Mouse (Mus musculus) lung, embryonic 14.5 days (tissue): Measurements from ENCODE around the gene Klk12. TPM values are rescaled to one million over a fixed set of nuclear protein-coding genes. Genes with fewer than 3 reads are reported as not detected.

ENCODE experiments used
- ATAC-seq: fragments of 200-750 bp; cut with Nextera tagmentation; 2 replicates; pipeline ENCODE4 v1.8.0; 2017; ENCODE audit warnings: mild to moderate bottlenecking, moderate TSS enrichment, moderate library complexity; ENCODE audit not compliant: insufficient read depth
- DNase-seq: peaks from one replicate; pipeline ENCODE4 v3.0.0-alpha.2; 2015
- H3K27ac ChIP-seq: fragments of 300-500 bp; sonication (generic); 2 replicates; pipeline ENCODE4 v1.5.1; 2014; ENCODE audit warnings: low read depth, mild to moderate bottlenecking, moderate library complexity
- H3K27me3 ChIP-seq: fragments of 300-500 bp; sonication (generic); 2 replicates; pipeline ENCODE4 v1.6.1; 2014; ENCODE audit warnings: low read length, control low read depth; ENCODE audit not compliant: insufficient read depth
- H3K36me3 ChIP-seq: fragments of 300-500 bp; sonication (generic); 2 replicates; pipeline ENCODE4 v1.6.1; 2014; ENCODE audit warnings: control low read depth; ENCODE audit not compliant: insufficient read depth
- H3K4me1 ChIP-seq: fragments of 300-500 bp; sonication (generic); 2 replicates; pipeline ENCODE4 v1.6.1; 2014; ENCODE audit warnings: antibody characterized with exemption, control low read depth; ENCODE audit not compliant: insufficient read depth
- H3K4me2 ChIP-seq: fragments of 300-500 bp; sonication (generic); 2 replicates; pipeline ENCODE4 v1.6.1; 2014; ENCODE audit warnings: mild to moderate bottlenecking
- H3K4me3 ChIP-seq: fragments of 300-500 bp; sonication (generic); 2 replicates; pipeline ENCODE4 v1.5.1; 2014; ENCODE audit warnings: low read depth, low read length
- H3K9ac ChIP-seq: fragments of 300-500 bp; sonication (generic); 2 replicates; pipeline ENCODE4 v1.6.1; 2014
- H3K9me3 ChIP-seq: fragments of 300-500 bp; sonication (generic); 2 replicates; pipeline ENCODE4 v1.6.1; 2016; ENCODE audit warnings: low read depth, low read length, control low read depth
- CTCF ChIP-seq: IDR thresholded peaks from 2 replicates; pipeline ENCODE4 v1.5.1; 2016; ENCODE audit warnings: antibody characterized with exemption, low read depth
- WGBS: fragments of 180-500 bp; shearing (Covaris S2); extraction: QIAGEN DNeasy Blood & Tissue Kit; methylation state at CpG from one replicate; pipeline ENCODE4 v1.1.7; 2014; 5-methylcytosine and 5-hydroxymethylcytosine counted together
- polyA plus RNA-seq: library from polyadenylated mRNA; unstranded; fragments of >200 nt; fragmentation: Nextera tagmentation; extraction: Ambion mirVana; gene quantifications from 2 replicates; pipeline ENCODE4 v1.2.1, GENCODE M21; 2014

Klk12 gene
- polyA plus RNA-seq, 1 experiment from 2014 or later: not detected

- Histone ChIP-seq H3K27me3 (no peaks in the 10 kb centered on the region), H3K4me3 (no peak overlapping the region), H3K9me3 (no peaks in the 10 kb centered on the region), H3K4me2 (no peak overlapping the region), H3K4me1 (no peaks in the 10 kb centered on the region), H3K27ac (no peak overlapping the region), H3K9ac (no peak overlapping the region), H3K36me3 (no peaks in the 10 kb centered on the region)
- no peak for TF ChIP-seq CTCF
- ATAC-seq (no peak), DNase-seq (no peak)
- 80% methylated on average over 7 of the region's 7 CpGs for WGBS
These were observed 52.9 kb downstream of the Klk12 start for GRCm38 (mm10) chr7:43821581-43821980.

Other genes with a start within 250 kb of the Klk12 start
- 1.8 and 2.0 TPM in 2 replicates for gene Cd33, start 224.5 kb upstream of the Klk12 start, polyA plus RNA-seq
- gene Zfp658, start 206.6 kb upstream of the Klk12 start, polyA plus RNA-seq: 4.9 and 5.3 TPM in 2 replicates
- 14.6 and 15.1 TPM in 2 replicates for gene Zfp719, start 189.3 kb upstream of the Klk12 start, polyA plus RNA-seq
- gene Zfp819, start 161.7 kb upstream of the Klk12 start, polyA plus RNA-seq: 0.23 and 0.33 TPM in 2 replicates
- not detected in 2 replicates for gene Ceacam18, start 134.2 kb upstream of the Klk12 start, polyA plus RNA-seq
- 0.62 and 1.1 TPM in 2 replicates for gene Siglece, start 108.7 kb upstream of the Klk12 start, polyA plus RNA-seq
- gene Ctu1, start 96.9 kb upstream of the Klk12 start, polyA plus RNA-seq: 10.8 TPM in 2 replicates
- not detected in 2 replicates for gene Klk14, start 78.5 kb upstream of the Klk12 start, polyA plus RNA-seq
- gene Klk13, start 56.3 kb upstream of the Klk12 start, polyA plus RNA-seq: 1.3 and 1.7 TPM in 2 replicates
- gene Klk11, start 5.7 kb downstream of the Klk12 start, polyA plus RNA-seq: not detected in 2 replicates
- 0.70 and 0.81 TPM in 2 replicates for gene Klk10, start 12.1 kb downstream of the Klk12 start, polyA plus RNA-seq
- 0.20 TPM in 1 of 2 replicates, not detected in the other for gene Klk9, start 23.0 kb downstream of the Klk12 start, polyA plus RNA-seq
- 21.0 and 26.2 TPM in 2 replicates for gene Klk8, start 28.7 kb downstream of the Klk12 start, polyA plus RNA-seq
- gene Klk7, start 42.4 kb downstream of the Klk12 start, polyA plus RNA-seq: 0.09 TPM in 1 of 2 replicates, not detected in the other
- not detected in 2 replicates for gene Klk6, start 55.6 kb downstream of the Klk12 start, polyA plus RNA-seq
- gene Klk5, start 73.1 kb downstream of the Klk12 start, polyA plus RNA-seq: not detected in 2 replicates
- not detected in 2 replicates for gene Klk4, start 112.3 kb downstream of the Klk12 start, polyA plus RNA-seq
- not detected in 2 replicates for gene Klk15, start 164.8 kb downstream of the Klk12 start, polyA plus RNA-seq
- not detected in 2 replicates for gene Klk1b8, start 181.8 kb downstream of the Klk12 start, polyA plus RNA-seq
- not detected in 2 replicates for gene Klk1b1, start 197.9 kb downstream of the Klk12 start, polyA plus RNA-seq
- gene Klk1b9, start 207.2 kb downstream of the Klk12 start, polyA plus RNA-seq: not detected in 2 replicates
- gene Klk1b11, start 227.0 kb downstream of the Klk12 start, polyA plus RNA-seq: not detected in 2 replicates
- not detected in 2 replicates for gene Klk1b26, start 243.3 kb downstream of the Klk12 start, polyA plus RNA-seq